Mouse (Mus musculus) gastrocnemius, postnatal 25 days (tissue): Measurements from ENCODE around the gene Aak1. TPM values are rescaled to one million over a fixed set of nuclear protein-coding genes. Genes with fewer than 3 reads are reported as not detected.
"Not testable (repeated sequence)": the region's sequence is repeated elsewhere in the genome, so short reads cannot be mapped to it uniquely, and the experiment has no call there.

ENCODE experiments used
- DNase-seq: peaks from one replicate; pipeline ENCODE4 v3.0.0; 2022
- total RNA-seq, 2 experiments: library from RNA; stranded (reverse); gene quantifications; 1 replicate in 1 of 2; 2 replicates in 1 of 2; pipeline ENCODE4 v1.2.3; 2021

The Aak1 gene
- total RNA-seq, 2 experiments from 2014 or later: 33.1 to 33.3 TPM

DNA sequence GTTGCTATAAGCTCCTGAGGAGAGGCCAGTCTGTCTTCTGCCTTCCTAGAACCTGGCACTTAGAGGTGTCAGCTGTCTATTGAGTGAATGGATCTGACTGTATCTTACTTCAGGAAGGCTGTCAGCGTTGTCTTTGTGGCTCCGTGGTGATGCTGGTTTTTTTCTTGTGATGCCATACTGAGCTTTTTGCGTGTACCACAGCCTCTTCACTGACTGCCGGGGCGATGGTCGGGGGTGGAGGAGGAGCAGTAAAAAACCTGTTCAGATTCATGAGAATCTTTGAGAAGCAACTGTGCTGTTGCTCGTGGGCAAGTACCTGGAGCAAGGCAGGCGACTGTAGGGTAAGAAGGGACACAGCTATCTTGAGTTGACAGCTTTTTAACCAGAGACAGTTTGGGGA lies 169.6 kb downstream of the Aak1 start:
- no peak for DNase-seq

DNA sequence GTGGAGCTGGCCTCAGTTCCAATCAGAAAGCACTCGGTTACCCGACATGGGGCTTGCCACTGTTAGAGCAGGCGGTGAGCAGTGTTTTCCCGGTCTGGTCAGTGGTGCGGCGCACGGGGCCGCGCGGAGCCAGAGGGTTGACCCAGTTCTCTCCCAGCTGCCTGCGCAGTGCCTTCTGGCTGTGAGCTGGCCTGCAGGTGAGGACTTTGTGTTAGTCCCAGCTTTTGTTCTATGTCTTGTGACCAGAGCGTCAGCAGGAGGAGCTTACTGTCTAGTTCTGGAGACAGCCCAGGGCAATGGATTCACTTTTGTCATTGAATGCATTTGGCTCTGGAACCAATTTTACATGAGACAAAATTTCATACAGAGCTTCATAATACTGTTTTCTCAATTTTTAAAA lies 172.5 kb downstream of the Aak1 start:
- DNase-seq: no peak

DNA sequence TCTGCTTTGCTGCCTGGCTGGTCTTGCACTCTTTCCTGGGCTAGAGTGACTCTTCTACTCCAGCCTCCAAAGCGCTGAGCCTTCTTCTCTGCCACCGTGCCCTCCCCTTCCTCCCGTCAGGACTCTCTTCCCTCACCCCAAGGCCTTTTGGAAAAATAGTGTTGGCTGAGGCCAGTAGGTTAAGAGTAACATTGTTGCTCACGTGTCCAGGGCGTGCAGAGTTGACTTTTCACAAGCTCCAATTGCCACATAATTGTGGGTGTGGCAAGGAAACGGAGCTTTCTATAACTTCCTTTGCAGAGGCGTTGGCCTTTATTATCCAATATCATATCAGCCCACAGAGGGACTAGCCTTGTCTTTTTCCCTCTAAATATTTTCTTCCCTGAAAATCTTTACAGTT lies 177.7 kb downstream of the Aak1 start:
- DNase-seq: no peak

GRCm38 (mm10) chr6:87028881-87029280 lies 179.6 kb downstream of the Aak1 start:
- no peak for DNase-seq

GRCm38 (mm10) chr6:87031310-87031709 lies 182.0 kb downstream of the Aak1 start:
- not testable (repeated sequence) for DNase-seq

DNA sequence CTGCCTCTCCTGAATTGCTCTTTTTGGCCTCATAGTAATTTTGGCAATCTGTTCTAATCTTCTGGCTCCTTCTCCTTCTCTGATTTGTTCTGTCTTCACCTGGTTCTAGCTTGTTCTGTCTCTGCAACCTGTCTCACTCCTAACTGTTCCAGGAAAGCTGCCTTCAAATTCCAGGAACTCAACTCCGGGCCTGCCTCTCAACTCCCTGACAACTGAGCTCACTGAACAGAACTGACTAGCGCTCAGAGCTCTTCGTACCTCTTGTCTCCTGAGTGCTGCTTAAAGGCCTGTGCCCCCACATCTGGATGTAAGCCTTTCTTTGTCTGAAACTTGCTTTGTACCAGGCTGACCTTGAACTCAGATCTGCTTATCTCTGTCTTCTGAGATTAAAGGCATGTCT lies 183.1 kb downstream of the Aak1 start:
- DNase-seq: no peak

GRCm38 (mm10) chr6:87034395-87034794 lies 185.1 kb downstream of the Aak1 start:
- DNase-seq: no peak

GRCm38 (mm10) chr6:87037826-87038620 lies 188.7 kb downstream of the Aak1 start:
- no peak for DNase-seq

GRCm38 (mm10) chr6:87039161-87039560 lies 189.8 kb downstream of the Aak1 start:
- DNase-seq: no peak

DNA sequence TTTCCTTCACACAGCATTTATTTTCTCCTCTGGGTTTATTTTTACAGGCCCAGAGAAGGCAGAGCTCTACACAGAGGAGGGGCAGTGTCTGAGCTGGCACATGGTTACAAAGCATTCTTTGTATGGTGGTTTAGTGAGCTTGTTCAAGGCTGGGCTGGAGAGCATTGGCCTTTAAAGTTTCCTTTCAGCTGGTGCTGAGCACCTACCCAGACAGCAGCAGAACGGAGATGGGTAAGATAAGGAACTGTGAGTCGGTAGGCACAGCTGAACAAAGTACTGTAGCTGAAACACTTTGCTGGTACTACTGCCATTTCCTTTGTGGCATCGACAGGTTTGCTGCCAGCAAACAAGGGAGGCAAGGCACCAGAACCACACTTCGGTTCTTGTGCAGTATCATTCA lies 191.7 kb downstream of the Aak1 start:
- no peak for DNase-seq

GRCm38 (mm10) chr6:87041431-87041830 lies 192.1 kb downstream of the Aak1 start:
- no peak for DNase-seq

DNA sequence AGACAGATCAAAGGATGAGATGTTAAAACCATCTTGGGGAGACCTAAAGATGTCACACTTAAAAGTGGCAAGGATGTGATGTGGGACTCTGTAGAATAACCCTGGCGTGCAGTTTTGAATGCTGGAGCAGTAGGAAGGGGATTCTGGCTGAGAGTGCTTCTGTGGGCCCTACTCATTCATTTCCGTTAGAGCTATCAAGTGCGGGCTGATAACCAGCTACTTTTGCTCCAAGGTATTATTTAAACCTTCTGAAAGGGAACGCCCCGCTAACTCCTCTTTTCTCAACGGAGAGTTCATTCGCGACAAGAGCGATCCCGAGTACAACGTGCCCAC lies 192.7 kb downstream of the Aak1 start:
- no peak for DNase-seq

DNA sequence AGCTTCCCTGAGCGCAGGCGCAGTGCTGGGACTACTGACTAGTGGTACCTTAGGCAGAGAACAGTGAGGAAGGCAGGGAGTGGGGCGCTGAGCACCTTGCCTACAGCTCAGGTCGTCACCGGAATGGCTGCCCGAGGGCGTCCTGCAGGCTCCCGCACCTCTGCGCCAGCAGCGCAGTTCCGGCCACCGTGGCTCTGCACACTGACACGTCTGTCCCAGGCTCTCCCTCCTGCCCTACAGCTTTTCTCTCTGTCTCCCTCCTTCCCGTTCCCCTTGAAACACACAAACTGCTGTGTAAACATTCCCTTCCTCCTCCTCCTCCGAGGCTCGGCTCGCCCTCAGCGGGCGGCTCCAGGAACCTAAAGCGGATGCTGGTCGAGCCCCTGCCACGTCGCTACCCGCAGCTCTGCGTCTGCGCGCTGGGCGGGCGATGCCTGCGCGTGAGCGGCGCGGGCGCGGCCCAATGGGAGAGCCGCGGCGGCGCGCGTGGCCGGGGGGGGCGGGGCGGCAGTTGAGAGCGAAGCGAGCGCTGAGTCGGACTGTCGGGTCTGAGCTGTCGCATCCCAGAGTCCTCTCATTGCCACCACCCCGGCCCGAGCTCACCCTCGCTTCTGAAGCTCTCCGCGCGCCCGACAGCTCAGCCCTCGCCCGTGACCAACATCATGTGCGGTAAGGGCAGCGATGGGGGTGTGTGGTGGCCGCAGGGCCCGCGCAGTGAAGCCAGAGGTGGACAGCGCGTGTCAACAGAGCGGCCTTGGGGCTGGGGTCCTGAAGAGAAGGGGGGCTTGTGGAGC lies 193.2 kb downstream of the Aak1 start, which contains the start of gene Gfpt1:
Gfpt1 (plus strand) TSS at position 510 of the 794 bp plus-strand sequence.
- DNase-seq: peak; percentile 95

DNA sequence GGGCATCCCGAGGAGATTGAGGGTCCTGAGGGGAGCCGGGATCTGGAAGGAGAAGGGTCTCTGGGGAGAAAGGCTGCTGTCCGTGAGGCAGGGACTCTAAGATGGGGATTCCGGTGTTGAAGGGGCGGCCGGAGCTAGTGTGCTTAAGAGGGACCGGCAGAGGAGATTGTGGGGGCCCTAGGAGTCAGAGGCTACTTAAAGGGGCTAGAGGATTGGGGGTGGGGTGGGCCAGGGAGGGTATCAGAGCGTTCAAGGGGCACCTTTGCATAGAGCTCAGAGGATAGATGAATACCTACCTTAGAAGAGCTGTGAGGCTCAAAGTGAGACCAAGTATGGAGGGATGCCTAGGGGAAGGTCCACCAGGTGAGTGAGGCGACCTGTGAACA lies 193.8 kb downstream of the Aak1 start:
- DNase-seq: no peak

DNA sequence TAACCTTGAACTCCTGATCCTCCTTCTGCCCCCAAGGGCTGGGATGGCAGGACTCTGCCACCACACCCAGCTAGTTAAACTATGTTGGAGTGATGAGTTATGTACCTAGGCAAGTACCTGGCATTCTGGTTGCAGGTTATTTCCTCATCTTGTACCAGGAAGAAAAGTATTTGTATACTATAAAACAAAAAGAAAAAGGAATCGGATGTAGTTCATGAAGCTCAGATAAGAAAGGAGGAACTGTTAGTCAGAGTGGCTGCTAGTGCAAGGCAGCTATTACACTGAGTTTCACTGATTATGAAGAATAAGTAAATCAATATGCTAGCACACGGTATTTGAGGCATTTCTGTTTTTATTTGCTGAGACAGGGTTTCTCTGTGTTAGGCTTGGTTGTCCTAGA lies 195.6 kb downstream of the Aak1 start:
- DNase-seq: no peak

DNA sequence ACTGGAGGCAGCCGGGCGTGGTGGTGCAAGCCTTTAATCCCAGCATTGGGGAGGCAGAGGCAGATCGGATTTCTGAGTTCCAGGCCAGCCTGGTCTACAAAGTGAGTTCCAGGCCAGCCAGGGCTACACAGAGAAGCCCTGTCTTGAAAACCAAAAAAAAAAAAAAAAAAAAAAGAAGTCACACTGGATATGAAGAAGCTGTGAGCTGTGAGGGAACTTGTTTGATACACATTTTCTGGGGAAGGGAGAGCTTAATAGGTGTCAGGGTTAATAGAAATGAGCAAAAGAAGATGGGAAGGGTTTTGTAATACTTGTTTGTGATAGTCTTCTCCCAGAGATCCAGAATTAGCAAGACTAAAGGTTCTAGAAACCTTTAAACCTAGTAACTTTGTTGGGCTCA lies 196.2 kb downstream of the Aak1 start:
- DNase-seq: no peak

DNA sequence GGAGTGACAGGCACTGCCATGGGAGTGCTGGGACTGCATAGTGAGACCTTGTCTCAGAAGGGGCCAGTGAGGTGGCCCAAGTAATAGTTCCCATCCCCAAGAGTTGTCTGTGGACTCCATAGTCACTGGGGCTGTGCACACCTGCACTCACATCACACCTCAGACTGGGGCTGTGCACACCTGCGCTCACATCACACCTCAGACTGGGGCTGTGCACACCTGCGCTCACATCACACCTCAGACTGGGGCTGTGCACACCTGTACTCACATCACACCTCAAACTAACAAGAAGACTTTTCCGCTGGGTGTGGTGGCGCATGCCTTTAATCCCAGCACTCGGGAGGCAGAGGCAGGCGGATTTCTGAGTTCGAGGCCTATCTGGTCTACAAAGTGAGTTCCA lies 199.4 kb downstream of the Aak1 start:
- DNase-seq: not testable (repeated sequence)

DNA sequence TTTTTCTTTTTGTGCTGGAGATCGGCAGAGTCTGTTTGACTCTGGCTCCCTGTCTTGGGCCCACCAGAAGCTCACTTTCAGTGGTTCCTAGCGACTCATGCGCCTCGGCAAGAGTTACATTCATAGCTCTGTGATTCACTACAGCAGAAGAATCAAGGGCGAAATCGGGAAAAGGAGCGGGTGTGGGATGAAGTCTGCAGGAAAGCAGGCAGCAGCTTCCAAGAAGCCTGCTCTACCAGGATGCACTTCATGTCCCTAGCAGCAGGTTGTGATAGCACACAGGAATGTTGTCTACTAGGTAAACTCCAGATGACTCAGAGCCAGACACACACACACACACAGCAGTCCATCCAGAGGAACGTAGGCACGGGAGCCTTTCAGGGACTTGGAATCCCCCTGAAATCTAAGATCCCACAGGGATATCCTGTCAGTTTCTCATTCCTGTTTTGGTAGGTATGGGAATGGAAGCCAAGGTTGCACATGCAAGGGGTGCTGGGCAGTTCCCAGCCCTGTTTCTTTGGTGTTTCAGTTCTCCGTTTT lies 202.6 kb downstream of the Aak1 start:
- no peak for DNase-seq

Other genes with a start within 250 kb of the Aak1 start
- not detected for gene Asprv1, start 221.4 kb upstream of the Aak1 start, total RNA-seq
- gene Mxd1, start 180.4 kb upstream of the Aak1 start, total RNA-seq: 1 to 10 TPM; 2.7 to 3.0 TPM
- gene Snrnp27, start 165.0 kb upstream of the Aak1 start, total RNA-seq: 10 to 100 TPM; 73.4 to 74.7 TPM
- gene Gmcl1, start 116.1 kb upstream of the Aak1 start, total RNA-seq: 1 to 10 TPM; 2.4 to 2.8 TPM
- 10 to 100 TPM; 13.4 to 19.7 TPM for gene Anxa4, start 55.9 kb upstream of the Aak1 start, total RNA-seq
- 10 to 100 TPM; 55.5 to 56.5 TPM for gene Nfu1, start 159.7 kb downstream of the Aak1 start, total RNA-seq
- 10 to 100 TPM; 24.7 to 25.9 TPM for gene Gfpt1, start 193.3 kb downstream of the Aak1 start, total RNA-seq